Mouse (Mus musculus) small intestine, adult 10 weeks (tissue): ENCODE measurements around the gene Gm10282. TPM values are rescaled to one million over a fixed set of nuclear protein-coding genes. Genes with fewer than 3 reads are reported as not detected.

Source experiments
- polyA plus RNA-seq: library from polyadenylated mRNA; stranded (reverse); fragments of 350-450 nt; fragmentation: Illumina TruSeq; extraction: RNeasy Lipid Tissue Mini Kit (QIAGEN cat#74804); gene quantifications from one replicate; pipeline ENCODE4 v1.2.3, GENCODE M21; 2014; ENCODE audit warnings: low replicate concordance

The Gm10282 gene
- polyA plus RNA-seq: 0.67 TPM

DNA sequence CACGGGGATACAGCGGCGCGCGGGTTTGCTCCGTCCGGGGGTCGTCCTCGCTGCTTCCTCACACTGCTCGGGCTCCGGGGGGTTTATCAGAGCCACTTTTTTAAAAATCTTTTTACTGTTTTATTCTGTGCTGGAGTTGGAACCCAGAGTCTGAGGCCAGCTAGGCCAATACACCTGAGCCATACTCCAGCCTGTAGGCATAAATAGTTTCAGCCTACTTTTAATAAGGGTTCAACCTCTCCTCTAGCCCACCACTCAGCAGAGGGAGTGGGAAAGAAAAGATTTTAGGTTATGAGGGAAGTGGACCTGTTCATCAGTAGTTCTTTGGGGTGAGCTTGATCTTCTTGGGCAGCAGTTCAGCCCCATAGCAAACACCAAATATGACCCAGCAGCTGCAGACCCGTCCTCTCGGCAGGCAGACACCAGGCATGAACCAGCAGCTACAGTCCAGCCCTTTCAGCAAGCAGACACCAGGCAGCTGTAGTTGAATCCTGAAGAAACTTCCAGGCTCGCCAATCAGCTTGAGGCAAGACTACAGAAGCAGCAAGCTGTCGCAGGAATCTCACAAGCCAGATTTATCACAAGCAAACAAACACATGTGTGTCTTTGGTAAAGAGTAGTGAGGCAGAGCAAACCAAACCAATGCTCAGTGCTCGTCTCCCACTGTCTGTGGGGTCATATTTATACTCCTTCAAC lies at the start of gene Gm10282:
Gene Gm10282, minus strand, starts transcription at position 51 of the 696 bp plus-strand sequence.

DNA sequence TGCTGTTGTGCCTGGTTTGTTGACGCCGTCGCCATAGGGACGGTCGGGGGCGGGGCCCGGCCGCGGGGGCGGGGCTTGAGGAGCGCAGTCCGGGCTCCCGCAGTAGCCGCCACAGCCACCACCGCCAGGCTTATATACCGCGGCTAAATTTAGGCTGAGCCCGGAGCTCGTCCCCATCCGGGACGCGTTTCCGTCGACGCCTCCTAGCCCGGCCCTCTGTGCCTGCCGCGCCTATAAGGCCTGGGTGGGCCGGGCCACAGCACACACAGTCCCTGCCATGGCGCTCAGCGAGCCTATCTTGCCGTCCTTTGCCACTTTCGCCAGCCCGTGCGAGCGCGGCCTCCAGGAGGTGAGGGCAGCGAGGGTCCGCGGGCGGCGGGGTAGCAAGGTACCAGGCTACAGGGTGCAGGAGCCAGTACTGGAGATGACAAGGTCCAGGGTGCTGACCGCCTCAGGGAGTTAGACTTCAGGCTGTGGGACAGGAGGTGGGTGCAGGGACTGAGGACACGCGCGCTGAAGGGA lies 13.8 kb upstream of the Gm10282 start, which contains the start of gene Klf2:
Gene Klf2, plus strand, starts transcription at position 233 of the 522 bp plus-strand sequence.

Other genes with a start within 250 kb of the Gm10282 start
- not detected for gene Olfr373, start 222.1 kb downstream of the Gm10282 start, polyA plus RNA-seq
- not detected for gene Olfr374, start 198.2 kb downstream of the Gm10282 start, polyA plus RNA-seq
- gene Tpm4, start 170.3 kb downstream of the Gm10282 start, polyA plus RNA-seq: 220 TPM
- gene Rab8a, start 144.1 kb downstream of the Gm10282 start, polyA plus RNA-seq: 96.5 TPM
- gene Hsh2d, start 115.6 kb downstream of the Gm10282 start, polyA plus RNA-seq: 1.3 TPM
- gene Cib3, start 92.4 kb downstream of the Gm10282 start, polyA plus RNA-seq: 0.19 TPM
- gene Gm11034, start 91.6 kb downstream of the Gm10282 start, polyA plus RNA-seq: not detected
- gene Fam32a, start 85.5 kb downstream of the Gm10282 start, polyA plus RNA-seq: 52.0 TPM
- 7.0 TPM for gene Ap1m1, start 65.2 kb downstream of the Gm10282 start, polyA plus RNA-seq
- 4.8 TPM for gene Klf2, start 13.8 kb upstream of the Gm10282 start, polyA plus RNA-seq
- 33.9 TPM for gene Eps15l1, start 116.2 kb upstream of the Gm10282 start, polyA plus RNA-seq
- gene Calr3, start 138.6 kb upstream of the Gm10282 start, polyA plus RNA-seq: not detected
- 0.37 TPM for gene 1700030K09Rik, start 138.6 kb upstream of the Gm10282 start, polyA plus RNA-seq
- 4.2 TPM for gene Cherp, start 170.0 kb upstream of the Gm10282 start, polyA plus RNA-seq
- 47.7 TPM for gene Slc35e1, start 187.4 kb upstream of the Gm10282 start, polyA plus RNA-seq
- gene Med26, start 243.0 kb upstream of the Gm10282 start, polyA plus RNA-seq: 1.1 TPM